Mouse (Mus musculus): ENCODE measurements around the gene Vamp2.

Vamp2 gene

GRCm38 (mm10) chr11:69134622-69134968 is 46.3 kb downstream of the Vamp2 start:
- no peak for DNase-seq

- no peak for DNase-seq
Observed at GRCm38 (mm10) chr11:69135361-69135760, 47.1 kb downstream of the Vamp2 start.
